Mouse (Mus musculus): Measurements from ENCODE around the gene Ralbp1.

Gene Ralbp1

DNA sequence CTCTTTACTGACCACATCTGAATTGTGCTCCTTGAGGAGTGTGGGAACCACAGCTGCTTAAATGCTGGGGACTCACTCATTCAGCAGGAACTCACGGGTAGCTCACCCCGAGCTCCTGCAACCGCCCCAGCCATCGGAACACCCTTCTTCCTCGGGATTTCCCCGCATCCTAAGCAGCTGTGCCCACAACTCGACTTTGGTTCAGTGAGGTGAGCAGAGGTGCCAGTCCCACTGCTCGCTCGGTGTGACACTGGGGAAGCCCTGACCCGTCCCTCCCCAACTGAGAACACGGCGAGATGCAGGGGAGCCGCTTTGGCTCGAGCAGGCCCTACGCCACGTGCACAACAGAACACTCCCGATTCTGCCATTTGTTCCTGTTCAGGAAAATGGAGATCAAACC is 35.1 kb downstream of the Ralbp1 start:
- DNase-seq (ENCODE audit: low spot score in 2 of 2) = no peak

GRCm38 (mm10) chr17:65847694-65848449 is 37.7 kb downstream of the Ralbp1 start:
- no peak for DNase-seq (ENCODE audit: low spot score in 2 of 2)

DNA sequence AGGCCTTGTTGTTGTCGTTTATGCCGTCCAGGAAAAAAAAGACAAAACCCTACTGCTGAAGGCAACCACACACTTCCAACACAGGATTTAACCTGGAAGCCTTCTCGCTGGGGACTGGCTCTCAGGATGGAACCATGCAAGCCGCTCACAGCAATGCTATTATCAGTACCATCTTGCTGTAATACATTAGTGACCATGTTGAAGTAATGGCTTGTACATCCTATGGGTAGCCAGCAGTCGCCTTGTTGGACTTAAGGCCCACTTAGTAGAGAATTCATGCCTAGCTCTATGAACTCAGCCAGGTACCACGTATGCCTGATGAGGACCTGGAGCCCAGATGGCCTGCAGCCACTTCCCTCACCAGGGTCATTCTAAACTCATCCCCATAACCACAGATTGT is 40.2 kb downstream of the Ralbp1 start:
- no peak for DNase-seq (ENCODE audit: low spot score in 2 of 2)

GRCm38 (mm10) chr17:65842669-65843381 is 42.8 kb downstream of the Ralbp1 start:
- no peak for DNase-seq (ENCODE audit: low spot score in 2 of 2)

- DNase-seq (ENCODE audit: low spot score in 2 of 2) = no peak
These were observed 45.9 kb downstream of the Ralbp1 start for GRCm38 (mm10) chr17:65839541-65840256.

DNA sequence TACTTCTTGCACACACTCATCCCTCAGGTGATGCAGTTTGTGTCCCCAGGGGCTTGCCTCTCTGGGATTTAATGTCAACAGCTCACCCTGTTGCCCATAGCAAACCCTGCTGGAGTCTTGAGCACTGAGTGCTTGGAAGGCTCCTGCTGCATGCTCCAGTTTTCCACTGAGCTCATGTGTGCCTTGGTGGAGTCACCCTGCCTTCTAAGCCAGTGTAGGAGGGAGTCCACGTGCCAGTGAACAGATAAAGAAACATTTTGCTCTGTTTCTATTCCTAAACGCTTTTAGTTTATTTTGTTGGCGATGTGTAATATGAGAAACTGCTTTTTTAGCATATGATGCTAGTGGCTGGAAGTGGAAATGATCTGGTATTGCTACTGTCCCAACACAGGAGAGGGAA is 48.9 kb downstream of the Ralbp1 start:
- no peak for DNase-seq (ENCODE audit: low spot score in 2 of 2)

GRCm38 (mm10) chr17:65833891-65834290 is 51.7 kb downstream of the Ralbp1 start:
- DNase-seq (ENCODE audit: low spot score in 2 of 2) = no peak

GRCm38 (mm10) chr17:65830216-65830863 is 55.3 kb downstream of the Ralbp1 start:
- no peak for DNase-seq (ENCODE audit: low spot score in 2 of 2)

GRCm38 (mm10) chr17:65828951-65829350 is 56.6 kb downstream of the Ralbp1 start:
- no peak for DNase-seq (ENCODE audit: low spot score in 2 of 2)

GRCm38 (mm10) chr17:65827904-65828303 is 57.7 kb downstream of the Ralbp1 start:
- DNase-seq (ENCODE audit: low spot score in 2 of 2) = no peak

- no peak for DNase-seq (ENCODE audit: low spot score in 2 of 2)
These were observed 58.3 kb downstream of the Ralbp1 start for GRCm38 (mm10) chr17:65827119-65827840.

DNA sequence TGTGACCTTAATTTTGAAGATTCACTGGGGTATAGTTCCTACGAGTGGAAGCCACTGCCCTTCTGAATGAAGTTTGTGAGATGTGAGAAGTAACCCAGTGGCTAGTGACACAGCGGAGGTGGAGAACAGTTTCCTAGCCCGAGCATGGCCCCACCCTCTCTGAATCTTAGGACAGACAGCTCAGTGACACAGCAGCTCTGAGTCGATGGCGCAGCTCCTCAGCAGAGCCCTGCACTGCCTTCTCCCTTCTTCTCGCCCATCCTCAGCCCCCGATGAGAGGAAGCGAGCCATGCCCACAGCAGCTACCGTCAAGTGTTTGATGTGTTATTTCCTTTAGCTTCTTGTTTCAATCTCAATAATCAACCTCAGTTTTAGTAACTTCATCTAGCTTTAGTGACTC is 59.3 kb downstream of the Ralbp1 start:
- no peak for DNase-seq (ENCODE audit: low spot score in 2 of 2)

- no peak for DNase-seq (ENCODE audit: low spot score in 2 of 2)
These were observed 61.4 kb downstream of the Ralbp1 start for GRCm38 (mm10) chr17:65824246-65824645.

- DNase-seq (ENCODE audit: low spot score in 2 of 2) = no peak
These were observed 63.2 kb downstream of the Ralbp1 start for GRCm38 (mm10) chr17:65822423-65822822.

DNA sequence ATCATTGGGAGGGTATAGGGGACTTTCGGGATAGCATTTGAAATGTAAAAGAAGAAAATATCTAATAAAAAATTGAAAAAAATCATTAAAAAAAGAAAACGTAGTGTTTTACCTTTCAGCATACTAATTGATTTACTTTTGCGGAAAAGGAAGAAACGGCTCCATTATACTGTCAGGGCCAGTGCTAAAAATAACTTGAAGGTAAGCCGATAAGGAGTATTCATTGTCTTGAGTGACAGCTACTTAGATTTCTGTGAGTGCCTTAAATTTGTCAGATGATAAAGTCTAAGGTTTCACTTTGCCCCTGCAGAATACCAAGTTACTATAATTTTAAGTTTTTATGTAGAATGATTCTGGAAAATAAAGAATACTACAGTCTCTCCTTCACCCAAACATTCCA is 65.4 kb downstream of the Ralbp1 start:
- no peak for DNase-seq (ENCODE audit: low spot score in 2 of 2)

- no peak for DNase-seq (ENCODE audit: low spot score in 2 of 2)
These were observed 71.8 kb downstream of the Ralbp1 start for GRCm38 (mm10) chr17:65813763-65814162.

GRCm38 (mm10) chr17:65811032-65811431 is 74.6 kb downstream of the Ralbp1 start:
- no peak for DNase-seq (ENCODE audit: low spot score in 2 of 2)

GRCm38 (mm10) chr17:65806416-65806815 is 79.2 kb downstream of the Ralbp1 start:
- DNase-seq (ENCODE audit: low spot score in 2 of 2) = no peak

- DNase-seq (ENCODE audit: low spot score in 2 of 2) = no peak
These were observed 79.6 kb downstream of the Ralbp1 start for GRCm38 (mm10) chr17:65805966-65806365.

DNA sequence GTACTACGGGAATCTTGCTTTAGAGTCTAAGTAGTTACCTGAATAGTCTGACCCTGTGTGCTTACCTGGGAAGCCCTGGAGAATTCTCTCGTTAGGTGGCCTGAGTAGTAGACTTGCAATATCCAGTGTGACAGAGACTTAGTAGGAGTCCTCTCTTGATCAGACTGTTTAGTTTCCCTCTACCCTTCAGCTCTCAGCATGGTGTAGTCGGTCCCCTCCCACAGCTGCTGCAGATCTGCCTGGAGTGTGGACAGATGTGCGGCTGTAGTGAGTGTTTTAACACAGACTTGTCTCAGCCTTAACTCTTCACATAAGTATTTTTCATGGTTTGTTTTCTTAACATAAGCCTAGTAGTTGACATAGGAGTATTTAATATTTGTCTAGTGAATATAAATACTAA is 83.6 kb downstream of the Ralbp1 start:
- no peak for DNase-seq (ENCODE audit: low spot score in 2 of 2)

DNA sequence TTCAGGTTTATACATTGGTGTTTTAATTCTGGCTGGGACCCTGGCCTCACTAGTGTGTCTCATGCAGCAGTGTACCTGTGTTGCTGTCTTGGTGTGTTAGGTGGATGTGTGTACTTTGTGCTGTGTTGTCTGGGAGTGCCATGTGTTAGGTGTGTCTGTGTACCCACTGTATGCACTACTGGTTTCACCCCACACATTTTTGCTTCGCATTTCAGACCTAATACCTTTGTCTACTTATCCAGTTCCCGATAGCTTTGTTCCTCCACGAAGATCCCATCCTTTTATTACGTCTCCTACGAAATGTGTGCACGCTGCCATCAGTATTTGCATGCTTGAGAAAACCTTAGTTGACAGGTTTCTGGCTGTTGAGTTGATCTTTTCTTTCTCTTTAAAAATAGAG is 85.1 kb downstream of the Ralbp1 start:
- DNase-seq (ENCODE audit: low spot score in 2 of 2) = no peak

Measured in frontal cortex, postnatal 10 days (tissue).